Mouse (Mus musculus): ENCODE measurements around the gene Sult4a1.

Gene Sult4a1

DNA sequence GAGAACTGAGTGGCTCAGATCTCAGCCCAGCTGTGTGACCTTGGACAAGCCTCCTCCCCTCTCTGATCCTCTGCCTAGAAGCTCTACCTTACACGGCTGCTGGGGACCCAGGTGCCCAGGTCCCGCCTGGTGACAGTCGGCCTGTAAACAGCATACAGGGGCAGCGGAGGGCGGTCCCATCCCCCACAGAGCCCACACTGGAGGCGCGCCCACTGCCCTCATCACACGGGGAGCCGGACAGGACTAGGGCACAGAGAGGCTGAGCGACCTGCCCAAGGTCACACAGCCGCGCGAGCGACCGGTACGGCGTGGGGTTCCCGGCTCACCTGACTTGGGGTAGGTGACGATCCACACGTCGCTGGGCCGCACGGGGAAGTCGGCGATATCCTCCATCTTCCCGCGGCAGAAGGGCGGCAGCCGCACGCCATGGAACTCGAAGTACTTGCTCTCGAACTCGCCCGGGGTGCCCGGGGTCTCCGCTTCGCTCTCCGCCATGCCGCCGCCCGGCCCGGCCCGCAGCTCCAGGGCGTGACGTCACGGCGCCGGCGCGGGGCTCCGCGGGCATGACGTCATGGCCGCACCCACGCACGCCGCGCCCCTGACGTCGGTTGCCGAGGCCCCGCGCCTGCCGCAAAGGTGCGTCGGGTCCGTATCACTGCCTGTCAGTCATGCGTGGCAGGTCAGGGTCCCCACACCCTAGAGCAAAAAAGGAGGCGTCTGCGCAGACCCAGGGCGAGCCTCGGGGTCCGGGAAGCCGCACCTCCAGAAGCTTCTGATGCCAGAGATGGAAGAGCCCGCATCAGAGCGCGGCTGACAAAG lies at the start of gene Sult4a1:
Gene Sult4a1 (minus strand): TSS at position 650 of the 819 bp plus-strand sequence.
- no peak for DNase-seq (ENCODE audit: low read depth in 2 of 2, low spot score in 2 of 2)

DNA sequence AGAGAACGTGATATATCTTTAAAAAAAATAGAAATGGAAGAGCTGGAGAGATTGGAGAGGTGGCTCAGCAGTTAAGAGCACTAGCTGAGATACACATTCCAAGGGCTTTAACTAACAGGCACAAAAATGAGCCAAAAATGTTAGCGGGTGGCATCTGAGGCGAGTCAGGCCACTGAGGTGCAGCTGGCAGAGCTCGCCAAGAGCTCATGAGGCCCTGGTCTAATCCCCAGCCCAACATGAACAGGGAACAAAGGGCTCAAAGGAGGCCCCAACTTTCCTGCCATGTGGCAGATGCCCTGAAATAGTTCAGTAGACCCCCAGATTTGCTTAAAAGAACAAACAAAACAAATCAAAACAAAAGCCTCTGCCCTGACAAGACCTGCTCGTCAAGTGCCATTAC lies 35.4 kb upstream of the Sult4a1 start:
- no peak for DNase-seq (ENCODE audit: low read depth in 2 of 2, low spot score in 2 of 2)

DNA sequence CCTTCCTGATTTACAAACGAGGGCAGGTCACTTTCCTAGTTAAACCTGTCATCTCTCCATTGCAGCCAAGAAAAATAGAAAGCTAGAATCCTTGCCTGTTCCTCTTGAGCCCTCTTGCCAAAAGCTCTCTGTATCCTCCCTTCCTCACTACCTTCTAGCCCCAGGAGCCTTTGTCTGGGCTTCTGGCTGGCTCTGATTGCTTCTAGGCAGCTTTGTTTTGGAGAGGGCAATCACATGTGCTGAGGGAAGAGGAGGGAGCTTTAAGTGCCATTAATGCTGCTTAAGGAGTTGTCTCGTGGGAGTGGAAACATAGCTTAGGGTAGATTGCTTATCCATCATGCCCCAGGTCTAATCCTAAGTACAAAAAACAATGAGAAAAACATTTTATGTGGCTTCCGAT lies 34.6 kb upstream of the Sult4a1 start:
- DNase-seq (ENCODE audit: low read depth in 2 of 2, low spot score in 2 of 2): no peak

DNA sequence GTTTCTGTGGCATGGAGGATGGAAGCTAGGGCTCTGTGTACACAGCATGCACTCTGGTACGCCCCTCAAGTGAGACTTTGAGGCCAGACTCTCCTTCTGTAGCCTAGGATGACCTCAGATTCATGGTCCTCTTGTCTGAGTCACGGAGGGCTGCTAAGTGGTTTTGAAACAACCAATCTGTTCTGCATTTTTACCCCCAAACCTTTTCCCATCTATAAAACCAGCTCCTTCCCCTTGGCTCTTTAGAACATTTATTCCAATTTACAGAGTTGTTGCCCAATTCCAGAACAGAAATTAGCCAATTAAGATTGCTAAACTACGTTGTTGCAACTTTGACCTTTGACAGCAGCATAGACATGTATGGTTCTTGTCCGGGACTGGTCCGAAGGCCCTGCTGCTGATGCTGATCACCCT lies 34.0 kb upstream of the Sult4a1 start:
- no peak for DNase-seq (ENCODE audit: low read depth in 2 of 2, low spot score in 2 of 2)

DNA sequence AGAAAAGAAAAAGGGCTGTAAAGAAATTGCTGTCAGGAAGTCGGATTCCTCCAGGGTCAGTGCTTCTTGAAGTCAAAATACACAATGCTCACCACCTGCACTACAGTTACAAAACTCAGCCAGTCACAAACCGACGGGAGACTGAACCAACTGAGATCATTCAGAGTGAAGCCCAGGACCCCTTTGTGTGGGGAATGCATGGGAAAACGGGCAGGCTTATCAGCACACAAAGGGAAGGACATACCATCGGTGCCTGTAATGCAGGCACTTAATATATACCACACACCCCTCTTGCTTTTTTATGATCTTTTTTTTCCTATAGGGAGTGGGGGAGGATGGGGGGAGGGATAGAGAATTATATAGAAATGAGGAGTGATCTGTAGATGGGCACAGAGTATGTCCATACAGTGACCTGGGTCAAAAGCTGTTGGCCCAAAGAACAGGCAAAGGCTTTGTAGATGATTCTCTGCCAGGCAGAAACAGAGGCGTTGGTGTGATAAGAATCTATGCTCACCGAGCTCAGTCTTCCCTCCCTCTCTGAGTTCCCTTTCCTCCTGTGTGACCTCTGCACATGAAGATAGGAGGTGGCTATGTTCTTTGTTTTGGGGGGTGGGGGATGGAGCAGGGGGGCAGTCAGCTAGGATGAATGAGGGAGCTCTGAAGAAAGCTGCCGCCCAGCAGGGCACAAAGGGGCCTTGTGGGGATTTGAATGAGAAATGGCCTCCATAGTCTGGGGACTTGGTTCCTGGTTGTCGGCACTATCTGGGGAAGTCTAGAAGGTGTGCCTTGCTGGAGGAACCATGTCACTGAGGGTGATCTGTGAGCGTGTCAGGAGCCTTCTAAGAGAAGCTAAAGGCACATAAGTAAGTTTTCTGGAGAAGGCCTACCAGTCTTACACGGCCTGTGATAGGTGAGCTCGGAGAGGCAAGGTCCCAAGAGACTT lies 31.2 kb upstream of the Sult4a1 start:
- DNase-seq (ENCODE audit: low read depth in 2 of 2, low spot score in 2 of 2): no peak

DNA sequence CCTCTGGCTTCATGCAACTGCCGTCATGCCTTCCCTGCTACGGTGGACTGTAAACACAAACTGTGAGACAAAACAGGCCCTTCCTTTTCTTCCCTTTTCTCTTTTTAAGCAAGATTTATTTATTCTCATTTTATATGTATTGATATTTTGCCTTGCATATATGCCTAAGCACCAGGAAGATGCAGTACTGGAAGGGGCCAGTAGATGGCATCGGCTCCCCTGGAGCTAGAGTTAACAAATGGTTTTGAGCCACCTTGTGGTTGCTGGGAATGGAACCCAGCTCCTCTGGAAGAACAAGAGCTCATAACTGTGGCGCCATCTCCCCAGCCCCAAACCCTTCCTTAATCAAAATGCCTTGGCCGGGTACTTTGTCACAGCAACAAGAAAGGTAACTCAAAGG lies 29.9 kb upstream of the Sult4a1 start:
- peak in 1 of 2 experiments; percentile 1 for DNase-seq (ENCODE audit: low read depth in 2 of 2, low spot score in 2 of 2)

DNA sequence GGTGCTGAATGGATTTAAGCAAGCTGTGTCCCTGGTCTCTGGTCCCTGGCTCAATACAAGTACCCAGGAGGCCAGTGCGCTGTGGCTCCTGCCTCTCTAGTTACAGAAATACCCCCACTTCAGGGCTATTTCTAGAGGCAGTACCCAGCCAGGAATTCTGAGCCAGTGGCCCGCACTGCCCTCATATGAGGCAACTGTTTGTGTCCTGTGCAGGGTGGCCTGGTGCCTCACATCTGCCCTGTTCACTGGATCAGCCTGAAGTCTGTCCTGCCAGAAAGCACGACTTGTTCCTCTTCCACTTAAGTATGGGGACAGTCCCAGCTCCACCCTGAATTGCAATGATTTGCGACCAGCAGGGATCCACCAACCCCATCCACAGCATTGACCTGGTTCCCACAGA lies 27.9 kb upstream of the Sult4a1 start:
- DNase-seq (ENCODE audit: low read depth in 2 of 2, low spot score in 2 of 2): no peak

DNA sequence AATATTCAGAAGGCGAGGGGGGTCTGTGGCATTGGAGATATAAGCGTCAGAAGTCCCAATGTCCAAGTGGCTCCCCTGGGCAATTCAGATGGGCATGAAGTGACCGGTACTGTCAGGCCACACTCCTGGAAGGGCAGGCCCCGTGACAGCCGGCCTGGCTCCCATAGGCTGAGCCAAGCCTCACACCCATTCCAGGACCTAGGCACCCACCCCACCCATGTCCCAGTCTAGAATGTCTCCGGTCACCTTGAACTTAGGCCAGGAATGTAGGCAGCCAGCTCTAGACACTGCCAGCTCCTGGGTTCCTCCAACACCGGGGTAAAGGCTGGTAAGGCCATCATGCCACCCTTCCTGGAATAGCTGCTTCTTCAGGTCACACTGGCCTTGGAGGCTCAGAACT lies 26.4 kb upstream of the Sult4a1 start:
- DNase-seq (ENCODE audit: low read depth in 2 of 2, low spot score in 2 of 2): no peak

DNA sequence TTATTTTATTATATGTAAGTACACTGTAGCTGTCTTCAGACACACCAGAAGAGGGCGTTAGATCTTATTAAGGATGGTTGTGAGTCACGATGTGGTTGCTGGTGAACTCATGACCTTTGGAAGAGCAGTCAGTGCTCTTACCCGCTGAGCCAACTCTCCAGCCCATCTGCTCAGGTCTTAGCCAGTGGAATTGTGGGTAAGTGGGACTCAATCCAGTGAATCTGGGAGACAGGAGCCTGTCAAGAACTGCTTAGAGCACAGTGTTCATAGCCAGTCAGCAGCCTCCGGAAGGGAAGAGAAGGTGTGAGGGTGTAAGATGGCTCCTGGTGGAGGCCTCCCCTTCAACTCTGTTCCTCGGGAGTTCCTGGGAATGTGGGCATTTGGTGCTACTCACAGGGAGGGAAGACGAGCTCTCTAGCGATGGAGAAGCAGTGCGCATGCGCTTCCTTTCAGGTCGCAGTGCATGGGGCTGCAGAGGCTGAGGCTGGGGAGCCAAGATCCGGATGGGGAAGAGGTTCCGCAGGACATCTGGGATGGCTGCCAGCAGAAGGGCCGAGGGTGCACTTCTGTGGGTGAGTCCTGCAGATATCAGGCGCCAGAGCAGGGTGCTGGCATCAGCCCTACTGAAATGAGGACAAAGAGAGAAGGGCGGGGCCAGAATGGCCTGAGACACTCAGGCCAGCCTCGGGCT lies 25.7 kb upstream of the Sult4a1 start:
- no peak for DNase-seq (ENCODE audit: low read depth in 2 of 2, low spot score in 2 of 2)

DNA sequence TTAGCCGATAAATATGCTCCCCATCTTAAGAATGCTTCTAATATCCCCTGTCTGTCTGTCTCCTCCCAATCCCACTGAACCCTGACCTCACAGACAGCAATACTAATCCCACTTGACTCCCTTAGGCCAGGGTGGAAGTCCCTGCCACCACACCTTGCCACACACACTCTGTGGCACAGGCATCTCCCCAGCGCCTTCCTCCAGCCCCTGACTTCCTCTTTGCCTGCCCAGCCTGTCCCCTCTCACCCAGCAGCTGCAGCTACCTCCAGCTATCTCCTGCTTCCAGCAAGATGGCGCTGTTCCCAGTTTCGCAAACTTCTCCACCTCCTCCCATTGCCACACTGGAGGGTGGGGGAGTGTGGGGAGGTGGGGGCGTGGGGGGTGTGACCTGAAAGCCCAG lies 21.3 kb upstream of the Sult4a1 start:
- DNase-seq (ENCODE audit: low read depth in 2 of 2, low spot score in 2 of 2): no peak

DNA sequence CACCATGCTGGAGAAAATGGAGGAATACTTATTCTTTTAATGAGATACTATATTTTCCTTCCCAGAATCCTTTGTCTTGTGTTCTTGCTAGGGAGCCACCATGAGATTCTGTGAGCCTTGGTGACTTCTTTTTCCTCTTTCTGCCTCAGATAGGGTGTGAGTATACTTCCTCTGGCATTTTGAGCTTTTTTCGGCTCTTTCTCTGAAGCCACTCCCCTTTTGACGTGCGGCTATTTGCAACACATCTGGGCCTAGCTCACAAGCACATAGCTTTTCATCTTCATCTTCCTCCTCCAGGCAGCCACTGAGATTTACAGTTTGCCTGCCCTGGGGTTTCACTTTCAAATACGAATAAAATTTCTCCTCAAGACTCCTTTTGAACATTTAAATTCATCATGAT lies 20.9 kb upstream of the Sult4a1 start:
- no peak for DNase-seq (ENCODE audit: low read depth in 2 of 2, low spot score in 2 of 2)

DNA sequence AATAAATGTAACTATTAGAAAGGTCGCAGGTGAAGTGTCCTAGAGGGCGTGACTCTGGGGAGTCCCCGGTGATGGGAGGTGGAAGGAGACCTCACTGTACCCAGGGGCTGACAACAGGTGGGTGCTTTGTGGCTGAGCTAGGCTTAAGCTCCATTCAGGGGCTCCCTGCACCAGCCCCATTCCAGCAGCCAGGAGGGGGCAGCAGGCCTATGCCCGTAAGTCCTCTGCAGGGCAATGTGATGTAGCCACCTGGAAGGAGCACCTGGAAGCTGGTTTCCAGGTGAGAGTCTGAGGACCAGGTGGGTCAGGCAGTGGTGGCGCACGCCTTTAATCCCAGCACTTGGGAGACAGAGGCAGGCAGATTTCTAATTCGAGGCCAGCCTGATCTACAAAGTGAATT lies 18.5 kb upstream of the Sult4a1 start:
- no peak for DNase-seq (ENCODE audit: low read depth in 2 of 2, low spot score in 2 of 2)

DNA sequence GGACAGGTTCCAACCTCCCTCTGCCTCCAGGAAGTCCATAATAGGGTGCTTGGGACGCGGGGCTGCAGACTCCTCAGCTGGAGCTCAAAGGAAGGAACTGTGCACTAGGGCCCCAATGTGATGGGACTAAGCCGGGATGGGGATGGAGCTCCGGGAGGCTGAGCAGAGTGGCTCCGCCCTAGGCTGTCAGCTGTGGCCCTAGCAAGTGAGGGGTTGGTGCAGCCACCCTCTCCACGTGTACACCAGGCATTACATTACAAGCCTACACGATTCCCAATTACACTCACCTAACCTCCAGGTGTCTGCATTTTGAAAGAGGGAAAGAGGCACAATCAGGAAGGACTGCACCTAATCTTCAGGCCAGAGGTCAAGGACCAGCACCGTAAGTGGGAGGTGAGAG lies 17.5 kb upstream of the Sult4a1 start, which contains the start of gene Pnpla5:
Gene Pnpla5 (minus strand): TSS at position 101 of the 400 bp plus-strand sequence.
- DNase-seq (ENCODE audit: low read depth in 2 of 2, low spot score in 2 of 2): no peak

DNA sequence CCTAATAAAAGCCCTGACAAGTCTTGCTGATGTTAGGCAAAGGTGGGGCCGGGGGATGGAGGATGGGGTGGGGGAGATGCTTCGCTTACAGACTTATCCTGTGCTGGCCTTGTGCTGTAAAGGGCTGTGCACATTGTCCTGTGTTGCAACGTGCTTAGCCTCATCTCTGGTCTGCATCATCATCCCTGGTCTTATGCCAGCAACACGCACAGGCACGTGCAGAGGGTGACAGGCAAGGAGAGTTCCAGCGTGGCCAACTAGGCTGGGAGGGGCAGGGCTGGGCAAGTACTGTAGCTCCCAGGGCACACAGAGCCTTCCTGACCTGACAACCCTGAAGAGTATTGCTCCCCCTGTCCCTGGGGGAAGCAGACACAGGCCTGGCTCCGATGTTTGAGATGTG lies 15.5 kb upstream of the Sult4a1 start:
- DNase-seq (ENCODE audit: low read depth in 2 of 2, low spot score in 2 of 2): no peak

DNA sequence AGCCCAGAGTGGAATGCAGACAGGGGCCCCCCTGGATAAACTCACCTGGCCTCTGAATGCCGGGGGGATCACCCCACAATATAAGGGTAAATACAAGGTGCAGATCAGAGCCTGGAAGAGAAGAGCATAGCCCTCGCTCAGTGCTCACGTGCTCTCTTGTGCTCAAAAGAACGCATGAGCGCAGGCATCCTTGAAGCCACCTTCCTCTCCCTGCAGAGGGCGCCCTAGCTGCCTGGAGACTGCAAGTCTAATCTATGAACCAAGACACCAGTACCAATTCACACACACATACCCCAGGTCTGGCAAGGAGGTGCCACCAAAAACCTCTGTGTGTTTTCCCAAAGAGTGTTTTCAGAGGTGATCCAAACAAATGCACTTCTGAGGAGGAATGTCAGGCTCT lies 15.1 kb upstream of the Sult4a1 start:
- DNase-seq (ENCODE audit: low read depth in 2 of 2, low spot score in 2 of 2): no peak

DNA sequence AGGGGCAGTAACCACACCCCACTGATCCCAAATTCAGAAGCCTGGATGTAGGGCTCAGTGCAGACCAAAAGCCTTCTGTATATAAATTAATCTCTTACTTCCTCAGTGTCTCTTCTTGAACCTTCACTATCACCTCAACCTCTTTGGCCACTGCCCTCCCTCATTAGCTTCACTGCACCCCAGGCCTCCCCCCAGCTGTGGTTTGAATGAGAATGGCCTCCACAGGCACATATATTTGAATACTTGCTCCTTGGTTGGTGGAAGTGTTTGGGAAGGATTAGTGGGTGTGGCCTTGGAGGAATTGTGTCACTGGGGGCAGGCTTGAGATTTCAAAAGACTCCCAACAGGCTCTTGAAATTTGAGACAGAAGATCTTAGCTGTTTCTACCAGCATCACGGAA lies 10.9 kb upstream of the Sult4a1 start:
- no peak for DNase-seq (ENCODE audit: low read depth in 2 of 2, low spot score in 2 of 2)

DNA sequence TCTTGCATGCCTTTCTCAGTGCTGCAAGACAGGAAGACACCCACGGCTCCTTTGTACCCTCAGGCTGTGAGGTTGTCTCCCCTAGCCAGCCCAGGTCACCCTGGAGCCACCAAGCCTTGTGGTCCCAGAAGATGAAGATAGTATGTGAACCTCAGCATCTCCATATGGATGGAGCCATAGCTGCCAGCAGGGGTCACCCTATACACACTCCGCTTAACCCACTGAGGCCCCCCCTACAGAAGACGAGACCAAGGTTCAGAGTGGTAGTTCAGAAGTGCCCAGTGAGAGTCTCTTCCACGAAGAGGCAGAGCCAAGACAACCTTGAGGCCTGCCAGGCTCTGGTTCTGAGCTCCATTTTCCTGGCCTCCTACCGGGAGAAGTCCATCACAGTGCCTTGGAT lies 10.2 kb upstream of the Sult4a1 start:
- DNase-seq (ENCODE audit: low read depth in 2 of 2, low spot score in 2 of 2): no peak

DNA sequence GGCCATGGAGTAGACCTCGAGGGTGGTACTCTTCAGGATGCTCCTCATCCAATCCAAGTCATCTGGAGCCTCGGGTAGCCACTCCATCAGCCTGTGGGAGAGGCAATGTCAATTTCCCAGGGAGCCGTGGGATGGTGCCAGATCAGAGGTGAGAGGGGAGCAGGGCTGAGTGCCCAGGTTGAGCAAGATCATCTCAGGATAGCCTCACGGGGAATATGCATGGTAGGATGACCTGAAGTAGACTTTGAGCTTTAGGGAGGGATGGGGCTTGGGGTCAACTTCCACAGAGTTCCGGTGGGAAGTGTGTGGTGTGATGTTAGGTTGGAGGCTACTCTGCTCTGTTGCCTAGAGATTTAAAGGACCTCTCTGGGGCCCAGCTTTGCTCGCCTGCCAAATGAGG lies 8.3 kb upstream of the Sult4a1 start:
- no peak for DNase-seq (ENCODE audit: low read depth in 2 of 2, low spot score in 2 of 2)

DNA sequence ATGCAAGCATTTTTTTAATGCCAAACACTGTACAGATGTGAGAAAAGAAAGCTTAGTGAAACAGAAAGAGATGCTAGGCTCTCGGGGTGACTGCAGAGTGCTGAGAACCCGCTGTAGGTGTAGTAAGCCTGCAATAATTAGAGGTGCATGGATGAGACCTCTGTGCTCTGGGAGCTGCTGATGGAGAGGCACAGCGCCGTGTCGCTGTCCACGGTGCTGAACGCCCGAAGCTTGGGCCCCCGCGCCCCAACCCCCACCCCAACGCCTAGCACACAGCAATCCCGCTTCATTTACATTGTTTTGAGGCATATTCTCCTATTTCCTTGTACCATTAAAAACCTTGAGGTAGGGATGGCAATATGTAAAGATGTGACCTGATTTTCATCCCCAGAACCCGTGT lies 3.3 kb upstream of the Sult4a1 start:
- DNase-seq (ENCODE audit: low read depth in 2 of 2, low spot score in 2 of 2): no peak

DNA sequence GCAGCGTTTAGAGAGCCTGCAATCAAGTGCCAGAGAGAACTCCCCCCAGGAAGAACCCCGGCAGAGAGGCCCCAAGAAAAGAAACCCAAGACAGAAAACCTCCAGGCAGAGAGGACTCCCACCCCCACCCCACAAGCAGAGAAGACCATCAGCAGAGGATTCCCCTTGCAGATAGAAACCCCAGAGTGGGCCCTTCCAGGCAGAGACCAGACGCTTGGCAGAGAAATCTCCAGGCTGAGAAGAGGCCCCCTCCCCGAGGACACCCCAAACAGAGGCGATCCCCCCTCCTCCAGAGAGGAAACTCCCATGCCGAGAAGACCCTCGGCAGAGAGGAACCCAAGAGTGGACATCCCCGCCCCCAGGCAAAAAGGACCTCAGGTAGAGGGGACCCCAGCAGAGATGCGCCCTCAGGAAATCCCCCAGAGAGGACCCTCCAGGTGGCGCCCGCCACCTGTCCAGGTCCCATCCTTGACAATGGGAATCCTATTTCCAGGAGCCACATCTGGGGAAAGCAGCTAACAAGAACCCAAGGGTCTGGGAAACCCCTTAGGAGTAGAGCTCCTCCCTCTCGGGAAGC lies 458 bp upstream of the Sult4a1 start:
- DNase-seq (ENCODE audit: low read depth in 2 of 2, low spot score in 2 of 2): no peak

DNA sequence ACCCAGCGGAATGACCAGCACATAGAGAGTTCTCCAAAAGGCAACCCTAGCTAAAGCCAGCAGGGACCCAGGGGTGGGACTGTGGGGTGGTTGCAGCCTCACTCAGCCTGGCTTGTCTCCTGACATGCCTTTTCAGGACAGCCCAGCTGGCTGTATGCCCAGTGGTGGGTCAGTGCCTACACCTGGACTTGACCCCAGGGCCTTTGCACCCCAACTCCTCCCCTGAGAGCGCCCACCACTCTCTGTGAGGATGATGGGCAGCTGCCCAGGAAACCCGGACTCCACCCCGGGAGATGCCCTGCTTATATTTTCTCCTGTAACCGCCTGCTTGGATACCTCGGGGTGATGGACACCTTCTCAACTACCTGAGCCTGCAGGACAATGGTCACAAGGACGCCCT lies 928 bp downstream of the Sult4a1 start:
- no peak for DNase-seq (ENCODE audit: low read depth in 2 of 2, low spot score in 2 of 2)
